Mouse (Mus musculus) limb, embryonic 10.5 days (tissue): Measurements from ENCODE around the gene Morn5. TPM values are rescaled to one million over a fixed set of nuclear protein-coding genes. Genes with fewer than 3 reads are reported as not detected.

Experiments
- DNase-seq: peaks from one replicate; pipeline ENCODE4 v3.0.0-alpha.2; 2017; ENCODE audit warnings: low spot score
- H3K27ac ChIP-seq: fragments of 300-500 bp; sonication (generic); 2 replicates; pipeline ENCODE4 v1.5.1; 2016; ENCODE audit warnings: mild to moderate bottlenecking
- H3K27me3 ChIP-seq: fragments of 300-500 bp; sonication (generic); 2 replicates; pipeline ENCODE4 v1.6.1; 2016; ENCODE audit warnings: low read depth, mild to moderate bottlenecking; ENCODE audit not compliant: poor library complexity, severe bottlenecking
- H3K36me3 ChIP-seq: fragments of 300-500 bp; sonication (generic); 2 replicates; pipeline ENCODE4 v1.6.1; 2016; ENCODE audit warnings: mild to moderate bottlenecking, moderate library complexity
- H3K4me1 ChIP-seq: fragments of 300-500 bp; sonication (generic); 2 replicates; pipeline ENCODE4 v1.6.1; 2016
- H3K4me3 ChIP-seq: fragments of 300-500 bp; sonication (generic); 2 replicates; pipeline ENCODE4 v1.5.1; 2016; ENCODE audit warnings: mild to moderate bottlenecking, moderate library complexity
- H3K9me3 ChIP-seq: fragments of 300-500 bp; sonication (generic); replicated peaks from 2 replicates; pipeline ENCODE4 v1.6.1; 2016; ENCODE audit warnings: mild to moderate bottlenecking
- WGBS: fragments of 180-500 bp; shearing (Covaris S2); methylation state at CpG from one replicate; pipeline ENCODE4 v1.1.7; 2016; 5-methylcytosine and 5-hydroxymethylcytosine counted together
- polyA plus RNA-seq: library from polyadenylated mRNA; unstranded; fragments of >200 nt; fragmentation: Nextera tagmentation; extraction: Ambion mirVana; gene quantifications from 2 replicates; pipeline ENCODE4 v1.2.1, GENCODE M21; 2016

Gene Morn5
- polyA plus RNA-seq, 1 experiment from 2014 or later, result 0.35 TPM

DNA sequence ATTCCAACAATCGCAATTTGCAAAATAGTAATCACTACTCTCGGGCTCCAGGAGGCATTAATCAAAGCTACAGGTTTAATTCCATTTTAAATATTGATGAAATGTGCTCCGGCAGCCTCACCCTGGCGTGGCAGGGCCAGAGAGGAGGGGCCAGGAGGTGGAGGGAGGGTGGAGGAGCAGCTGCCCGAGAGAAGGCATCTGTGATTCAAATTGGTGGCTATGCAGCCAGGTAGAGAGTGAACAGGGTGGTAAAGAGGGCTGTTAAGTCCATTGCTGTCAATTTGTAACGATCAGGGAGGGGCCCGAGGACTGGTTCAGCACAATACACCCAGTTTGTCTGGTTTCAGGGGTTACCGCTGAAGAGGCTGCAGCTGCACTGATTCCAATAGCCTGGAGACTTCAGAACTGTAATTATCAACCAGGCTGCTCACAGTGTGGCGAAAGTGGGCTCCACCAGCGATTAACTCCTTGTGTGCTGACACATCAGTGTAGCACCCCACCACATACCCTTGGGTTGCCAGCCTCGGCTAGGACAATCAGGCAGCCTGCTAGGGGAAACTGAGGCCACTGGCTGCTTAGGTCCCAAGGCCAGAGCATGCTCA is 28.0 kb downstream of the Morn5 start:
- no peaks in the 10 kb centered on the region for H3K36me3 ChIP-seq
- H3K9me3 ChIP-seq, result no peaks in the 10 kb centered on the region
- H3K4me1 ChIP-seq, result peaks cover 31% of the 10 kb centered on the region
- 0 out of 2 replicates have a peak overlapping the region, but pooled peaks have one; percentile 17 for H3K4me3 ChIP-seq
- peak; percentile 38 for DNase-seq
- peak overlapping the region; percentile 50; the same call in 1 of the 2 replicates for H3K27ac ChIP-seq
- 12% methylated on average over 11 of the region's 11 CpGs for WGBS
- H3K27me3 ChIP-seq, result peaks cover 20% of the 10 kb centered on the region

DNA sequence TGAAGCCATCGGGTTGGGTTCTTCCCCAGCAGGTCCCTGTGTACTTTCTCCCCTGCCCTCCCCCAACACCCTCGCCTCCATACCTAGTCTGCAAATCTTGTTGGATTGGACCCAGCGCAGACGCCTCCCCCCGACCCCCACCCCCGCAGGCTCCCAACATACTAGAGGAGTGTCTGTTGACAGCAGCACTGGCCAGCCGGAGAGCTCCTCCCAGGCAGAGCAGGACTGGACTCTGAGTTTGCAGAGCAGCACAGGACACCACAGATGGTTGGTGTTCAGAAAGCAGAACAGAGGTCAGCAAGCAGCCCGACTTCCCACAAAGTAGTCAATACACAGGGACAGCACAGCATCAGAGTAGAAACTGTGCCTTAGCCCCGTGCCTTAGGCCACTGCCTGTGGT is 32.2 kb downstream of the Morn5 start:
- Histone ChIP-seq H3K4me3 (no peak overlapping the region), H3K36me3 (no peaks in the 10 kb centered on the region), H3K27ac (no peak overlapping the region), H3K4me1 (peaks cover 31% of the 10 kb centered on the region), H3K9me3 (no peaks in the 10 kb centered on the region), H3K27me3 (peaks cover 40% of the 10 kb centered on the region)
- 39% methylated on average over 9 of the region's 9 CpGs for WGBS
- peak; percentile 46 for DNase-seq

DNA sequence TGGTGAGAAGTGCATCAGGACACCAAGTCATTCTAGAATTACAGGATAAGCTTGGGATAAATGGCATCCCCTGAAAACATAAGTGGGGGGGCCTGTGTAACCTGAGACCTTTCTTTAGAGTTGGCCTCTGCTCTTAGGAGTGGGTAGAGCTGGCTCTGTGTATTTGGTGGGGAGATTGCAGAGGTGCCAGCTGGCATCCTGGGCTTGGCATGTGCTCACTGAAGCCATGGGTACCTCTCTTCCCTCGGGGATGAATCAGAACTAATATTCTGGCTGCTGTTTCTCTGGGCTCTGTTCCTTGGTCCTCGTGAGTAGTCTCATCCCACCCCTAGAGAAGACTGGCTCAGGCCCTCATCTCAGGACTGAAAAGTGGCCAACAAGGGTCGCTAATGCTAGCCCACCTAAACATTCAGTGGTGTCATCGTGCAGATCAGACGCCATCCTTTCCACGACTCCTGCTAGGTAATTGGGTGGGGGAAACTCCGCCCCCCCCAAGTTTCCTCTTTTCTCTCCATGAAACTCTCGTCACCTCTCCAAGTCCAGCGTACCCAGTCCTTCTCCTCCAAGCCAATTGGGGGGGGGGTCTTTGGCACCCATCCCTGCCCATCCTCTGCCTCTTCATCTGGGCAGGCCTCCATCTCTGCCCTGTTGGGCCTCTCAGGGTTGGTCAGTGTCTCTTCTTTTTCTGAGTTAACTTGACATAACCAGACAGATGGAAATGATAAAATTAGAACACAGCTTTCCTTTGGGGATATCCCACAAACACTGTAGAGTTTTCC is 33.7 kb downstream of the Morn5 start:
- 80% methylated on average over 9 of the region's 9 CpGs for WGBS
- no peaks in the 10 kb centered on the region for H3K36me3 ChIP-seq
- DNase-seq, result no peak

DNA sequence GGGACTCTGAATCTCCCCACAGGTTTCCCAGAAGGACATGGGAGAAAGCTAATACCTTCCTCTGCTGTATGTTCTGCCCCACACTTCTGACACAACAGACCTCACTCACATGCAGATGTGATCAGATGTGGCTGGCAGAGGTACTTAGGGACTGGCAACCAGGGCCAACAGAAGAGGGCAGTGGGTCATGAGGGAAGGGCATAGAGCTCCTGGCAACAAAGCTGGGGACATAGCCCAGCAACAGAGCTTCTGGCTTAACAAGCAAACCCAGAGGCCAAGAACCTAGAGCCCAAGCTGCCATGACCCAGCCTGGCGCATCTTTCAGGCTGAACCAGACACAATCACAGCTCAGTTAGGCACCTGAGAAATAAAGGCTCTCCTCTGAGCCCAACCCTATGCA is 35.8 kb downstream of the Morn5 start:
- Histone ChIP-seq H3K9me3 (no peaks in the 10 kb centered on the region), H3K4me3 (no peak overlapping the region), H3K27me3 (peaks cover 66% of the 10 kb centered on the region), H3K36me3 (no peaks in the 10 kb centered on the region), H3K4me1 (peaks cover 9% of the 10 kb centered on the region), H3K27ac (no peak overlapping the region)
- no peak for DNase-seq
- WGBS, result 93% methylated on average over 1 of the region's 1 CpGs

More for the DNA sequence above, 33.7 kb downstream of the Morn5 start:
- Histone ChIP-seq H3K27me3 (peaks cover 55% of the 10 kb centered on the region), H3K9me3 (no peaks in the 10 kb centered on the region), H3K4me3 (no peak overlapping the region), H3K27ac (no peak overlapping the region), H3K4me1 (peaks cover 18% of the 10 kb centered on the region)

DNA sequence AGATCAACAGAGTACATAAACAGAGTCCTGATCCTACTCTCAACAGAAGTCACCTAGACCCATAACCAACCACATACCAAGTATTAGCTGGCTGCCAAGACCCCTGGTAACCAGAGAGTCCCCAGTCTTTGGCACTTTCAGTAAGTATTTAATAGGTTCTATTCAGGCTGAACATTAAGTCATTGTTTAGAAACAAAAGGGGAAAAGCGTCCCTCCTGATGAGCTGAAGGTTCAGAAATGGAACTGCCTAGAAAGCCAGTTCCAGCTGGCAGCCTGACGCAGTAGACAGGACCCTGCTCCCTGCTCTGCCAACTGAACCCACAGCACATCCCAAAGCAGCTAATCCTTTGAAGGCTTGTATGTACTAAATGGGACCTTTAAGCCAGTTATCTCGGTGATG is 39.9 kb downstream of the Morn5 start:
- peaks cover 97% of the 10 kb centered on the region for H3K27me3 ChIP-seq
- peaks cover 19% of the 10 kb centered on the region for H3K4me1 ChIP-seq
- 58% methylated on average over 3 of the region's 3 CpGs for WGBS
- no peak overlapping the region for H3K27ac ChIP-seq
- H3K36me3 ChIP-seq, result no peaks in the 10 kb centered on the region
- no peaks in the 10 kb centered on the region for H3K9me3 ChIP-seq
- H3K4me3 ChIP-seq, result no peak overlapping the region
- DNase-seq, result no peak

DNA sequence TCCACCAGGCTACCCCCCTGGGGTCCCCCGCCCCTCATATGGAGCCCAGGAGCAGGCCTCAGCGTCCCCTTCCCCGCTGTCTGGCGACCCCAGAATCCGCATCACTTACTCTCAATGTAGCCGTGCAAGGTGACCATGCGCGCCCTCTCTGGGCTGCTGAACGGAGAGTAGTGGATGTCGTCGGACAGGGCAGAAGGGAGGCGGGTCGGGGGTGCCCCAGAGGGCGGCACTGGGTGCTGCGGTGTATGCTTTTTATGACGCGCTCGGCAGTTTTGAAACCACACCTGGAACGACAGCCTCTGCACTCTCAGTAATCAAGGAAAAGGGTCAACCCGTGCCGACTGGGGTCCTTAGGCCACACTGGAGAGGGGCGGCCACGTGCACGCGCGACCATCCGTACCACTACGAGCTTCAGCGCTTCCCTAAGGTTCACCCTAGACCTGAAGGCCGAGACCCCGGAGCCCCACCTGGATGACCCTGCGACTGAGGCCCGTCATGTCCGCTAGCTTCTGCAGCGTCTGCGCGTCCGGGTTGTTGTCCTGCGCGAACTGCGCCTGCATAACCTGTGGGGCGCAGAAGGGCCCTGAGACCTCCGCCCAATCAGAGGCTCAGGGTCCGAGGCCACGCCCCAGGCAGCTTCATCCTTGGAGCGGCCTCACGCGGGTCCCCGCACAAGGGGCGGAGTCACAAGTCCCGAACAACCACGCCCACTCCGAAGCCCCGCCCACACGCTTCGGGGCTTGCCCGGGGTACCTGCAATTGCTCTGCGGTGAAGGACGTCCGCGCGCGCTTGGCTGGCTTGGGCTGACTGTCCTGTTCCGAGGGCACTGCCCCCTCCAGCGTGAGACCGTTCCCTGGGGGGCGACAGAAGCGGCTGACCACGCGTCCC is 41.8 kb downstream of the Morn5 start:
- peaks cover 100% of the 10 kb centered on the region for H3K27me3 ChIP-seq
- 1% methylated on average over 70 of the region's 70 CpGs for WGBS
- H3K36me3 ChIP-seq, result no peaks in the 10 kb centered on the region
- DNase-seq, result peak; percentile 93
- H3K4me3 ChIP-seq, result peak overlapping the region; percentile 56
- H3K4me1 ChIP-seq, result peaks cover 20% of the 10 kb centered on the region
- H3K27ac ChIP-seq, result no peak overlapping the region
- no peaks in the 10 kb centered on the region for H3K9me3 ChIP-seq

DNA sequence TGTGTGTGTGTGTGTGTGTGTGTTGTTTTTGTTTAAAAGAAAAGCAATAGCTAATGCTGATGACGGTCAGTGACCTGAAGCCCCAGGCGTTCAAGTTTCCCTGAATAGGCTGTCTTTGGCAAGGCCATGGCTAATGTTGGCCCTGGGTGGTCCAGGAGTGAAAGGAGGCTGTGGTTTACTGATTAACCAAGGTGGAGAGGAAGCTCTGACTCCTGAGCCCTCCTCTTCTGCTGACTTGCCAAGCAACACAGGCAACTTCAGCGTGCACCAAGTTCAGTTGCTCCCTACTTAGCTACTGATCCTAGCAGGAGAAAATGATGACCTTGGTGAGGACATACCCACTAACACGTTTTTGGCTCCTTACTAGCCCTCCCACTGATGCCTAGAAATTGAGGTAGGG is 43.5 kb downstream of the Morn5 start:
- H3K4me3 ChIP-seq, result no peak overlapping the region
- peak; percentile 38 for DNase-seq
- no peak overlapping the region for H3K27ac ChIP-seq
- H3K36me3 ChIP-seq, result no peaks in the 10 kb centered on the region
- peaks cover 20% of the 10 kb centered on the region for H3K4me1 ChIP-seq
- H3K9me3 ChIP-seq, result no peaks in the 10 kb centered on the region
- under 1% methylated on average over 4 of the region's 4 CpGs for WGBS
- H3K27me3 ChIP-seq, result peaks cover 100% of the 10 kb centered on the region

DNA sequence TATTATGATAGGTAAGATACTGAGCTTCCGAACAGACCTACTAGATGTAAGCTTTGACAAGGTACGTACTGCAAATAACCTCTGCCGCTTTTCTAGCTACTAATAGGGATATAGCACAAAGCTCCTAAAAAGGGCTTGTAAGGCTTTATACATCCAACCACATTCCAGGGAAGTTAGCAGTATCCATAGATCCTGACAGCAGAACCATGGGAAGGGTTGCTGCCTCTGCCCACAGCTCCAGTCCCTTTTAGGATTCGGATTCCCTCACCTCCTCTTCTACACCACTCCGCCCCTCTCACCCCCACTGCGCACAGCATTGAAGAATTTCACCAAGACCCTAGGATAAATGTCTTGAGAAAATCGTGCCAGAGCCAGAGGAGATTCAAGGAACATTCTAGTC is 44.0 kb downstream of the Morn5 start:
- H3K36me3 ChIP-seq, result no peaks in the 10 kb centered on the region
- no peak overlapping the region for H3K27ac ChIP-seq
- peaks cover 100% of the 10 kb centered on the region for H3K27me3 ChIP-seq
- DNase-seq, result no peak
- no peaks in the 10 kb centered on the region for H3K9me3 ChIP-seq
- 14% methylated on average over 7 of the region's 7 CpGs for WGBS
- peaks cover 20% of the 10 kb centered on the region for H3K4me1 ChIP-seq
- no peak overlapping the region for H3K4me3 ChIP-seq

DNA sequence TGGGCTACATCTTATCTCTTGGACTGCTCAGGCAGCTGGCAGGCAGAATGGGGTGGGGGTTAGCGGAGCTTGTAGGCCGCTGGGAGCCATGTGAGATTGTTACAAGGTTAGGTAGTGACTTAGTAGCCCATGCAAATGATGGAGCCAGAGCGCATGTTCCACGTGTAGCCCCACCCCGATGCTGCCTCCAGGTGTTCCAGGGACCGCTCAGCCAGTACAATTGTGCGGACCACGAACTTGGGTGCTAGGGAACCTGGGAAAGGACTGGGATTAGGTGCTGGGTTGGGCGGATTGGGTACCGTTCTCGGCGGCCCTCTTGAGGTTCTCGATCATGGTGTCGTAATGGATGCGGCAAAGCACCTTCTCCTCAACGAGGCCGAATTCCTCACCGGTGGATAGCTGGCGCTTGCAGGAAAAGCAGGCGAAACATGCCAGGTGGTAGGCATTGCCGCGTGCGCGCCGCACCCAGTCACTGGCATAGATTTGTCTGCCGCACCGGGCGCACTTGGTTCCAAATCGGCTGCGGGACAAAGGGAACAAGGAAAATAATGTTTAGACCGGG is 44.7 kb downstream of the Morn5 start:
- Histone ChIP-seq H3K36me3 (no peaks in the 10 kb centered on the region), H3K27ac (no peak overlapping the region), H3K27me3 (peaks cover 100% of the 10 kb centered on the region), H3K9me3 (no peaks in the 10 kb centered on the region), H3K4me3 (no peak overlapping the region), H3K4me1 (peaks cover 20% of the 10 kb centered on the region)
- 3% methylated on average over 31 of the region's 31 CpGs for WGBS
- DNase-seq, result peak; percentile 55

DNA sequence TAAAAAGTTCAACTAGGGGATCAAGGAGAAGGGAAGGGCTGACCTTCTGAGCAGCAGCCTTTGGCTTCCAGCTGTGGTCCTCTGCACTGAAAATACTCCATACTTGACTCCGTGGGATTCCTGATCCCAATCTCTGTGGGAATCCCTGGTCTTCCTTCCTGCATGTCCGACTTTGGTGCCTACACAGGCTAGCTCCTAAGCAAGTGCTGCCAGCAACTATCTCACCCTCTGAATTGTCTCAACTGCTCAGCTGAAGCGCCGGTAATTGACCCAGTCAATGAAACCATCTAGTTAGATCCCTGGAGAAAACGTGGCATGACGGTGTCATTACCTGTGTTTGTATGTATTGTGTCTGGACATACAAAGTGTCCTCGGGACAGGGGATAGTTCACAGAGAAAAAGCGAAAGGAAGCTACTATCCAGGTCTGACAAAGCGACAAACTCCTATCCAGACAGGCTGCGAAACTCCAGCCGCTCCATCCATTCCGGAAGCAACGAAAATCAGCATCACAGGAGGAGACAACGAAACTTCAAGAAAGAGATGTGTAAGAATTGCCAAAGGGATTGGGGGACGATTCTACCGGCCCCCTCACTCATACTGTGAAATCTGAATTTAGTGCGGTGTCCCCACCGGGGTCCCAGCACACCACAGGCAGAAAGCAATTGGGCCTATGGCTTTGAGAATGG is 48.0 kb downstream of the Morn5 start:
- H3K4me1 ChIP-seq, result peaks cover 19% of the 10 kb centered on the region
- no peaks in the 10 kb centered on the region for H3K9me3 ChIP-seq
- no peak overlapping the region for H3K4me3 ChIP-seq
- H3K27me3 ChIP-seq, result peaks cover 100% of the 10 kb centered on the region
- H3K27ac ChIP-seq, result no peak overlapping the region
- WGBS, result 4% methylated on average over 18 of the region's 18 CpGs
- DNase-seq, result peak; percentile 53
- H3K36me3 ChIP-seq, result no peaks in the 10 kb centered on the region

DNA sequence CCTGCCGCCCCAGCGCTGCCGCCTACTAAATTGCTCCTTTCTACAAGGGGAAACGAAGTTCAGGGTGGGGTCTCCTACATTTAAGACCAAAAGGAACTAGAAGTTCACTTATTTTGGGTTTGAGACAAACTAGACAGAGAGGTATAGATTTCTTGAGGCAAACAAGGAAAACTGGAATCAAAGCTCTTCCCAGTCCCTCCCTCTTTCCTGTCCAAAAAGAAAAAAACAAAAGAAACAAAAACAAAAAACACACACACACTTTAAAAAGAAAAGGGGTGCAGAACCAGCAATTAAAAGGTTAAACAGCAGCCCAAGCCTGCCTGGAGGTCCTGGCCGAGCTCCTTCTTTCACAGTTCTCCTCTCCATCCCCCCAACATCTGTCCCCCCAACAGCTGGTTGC is 48.8 kb downstream of the Morn5 start:
- Histone ChIP-seq H3K27ac (no peak overlapping the region), H3K36me3 (no peaks in the 10 kb centered on the region), H3K9me3 (no peaks in the 10 kb centered on the region), H3K4me3 (no peak overlapping the region), H3K4me1 (peaks cover 27% of the 10 kb centered on the region), H3K27me3 (peaks cover 100% of the 10 kb centered on the region)
- WGBS, result 4% methylated on average over 5 of the region's 5 CpGs
- no peak for DNase-seq

DNA sequence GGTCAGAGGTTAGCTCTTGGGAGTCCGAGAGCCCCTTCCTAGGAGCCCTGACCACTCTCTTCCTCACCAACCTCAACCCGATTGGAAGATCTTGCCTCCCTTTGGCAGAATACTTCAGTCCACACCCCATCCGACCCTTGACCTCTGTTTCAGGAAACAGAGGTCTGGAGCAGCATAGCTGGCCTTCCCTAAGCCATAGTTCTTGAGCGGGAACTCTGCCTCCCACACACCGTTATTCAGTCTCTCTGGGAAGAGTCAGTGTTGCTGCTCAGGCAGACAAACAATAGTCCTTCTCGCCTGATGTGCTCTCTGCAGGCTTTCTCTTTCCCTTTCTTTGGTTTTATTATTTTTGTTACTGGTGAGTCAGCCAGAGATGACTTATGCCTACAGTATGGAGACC is 50.5 kb downstream of the Morn5 start:
- Histone ChIP-seq H3K27me3 (peaks cover 100% of the 10 kb centered on the region), H3K36me3 (no peaks in the 10 kb centered on the region), H3K4me1 (peaks cover 37% of the 10 kb centered on the region), H3K27ac (no peak overlapping the region), H3K9me3 (no peaks in the 10 kb centered on the region), H3K4me3 (no peak overlapping the region)
- 4% methylated on average over 6 of the region's 6 CpGs for WGBS
- no peak for DNase-seq
